Mouse (Mus musculus): ENCODE measurements around the gene Olfr419.

The Olfr419 gene

DNA sequence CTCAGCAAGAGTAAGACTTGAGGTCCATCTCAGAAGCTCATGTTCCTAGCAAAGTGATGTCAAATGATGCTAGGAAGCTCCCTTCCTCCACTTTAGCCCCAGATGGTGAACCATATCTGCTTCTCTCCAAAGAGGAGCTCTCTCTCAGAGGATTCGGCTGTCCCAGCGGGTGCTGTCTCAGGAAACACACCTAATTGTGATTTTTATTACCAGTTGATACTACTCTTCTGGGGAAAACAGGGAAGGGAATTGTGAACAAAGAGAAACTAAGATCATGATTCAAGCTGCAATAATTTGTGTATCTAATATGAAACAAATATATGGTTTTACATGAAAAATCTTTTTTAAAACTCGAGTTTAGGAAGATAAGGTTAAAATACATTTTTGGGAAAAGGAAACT is at the start of gene Olfr419:
Olfr419 (minus strand) TSS at position 101 of the 400 bp plus-strand sequence.
- no peak for DNase-seq (ENCODE audit: low read depth, low spot score)

DNA sequence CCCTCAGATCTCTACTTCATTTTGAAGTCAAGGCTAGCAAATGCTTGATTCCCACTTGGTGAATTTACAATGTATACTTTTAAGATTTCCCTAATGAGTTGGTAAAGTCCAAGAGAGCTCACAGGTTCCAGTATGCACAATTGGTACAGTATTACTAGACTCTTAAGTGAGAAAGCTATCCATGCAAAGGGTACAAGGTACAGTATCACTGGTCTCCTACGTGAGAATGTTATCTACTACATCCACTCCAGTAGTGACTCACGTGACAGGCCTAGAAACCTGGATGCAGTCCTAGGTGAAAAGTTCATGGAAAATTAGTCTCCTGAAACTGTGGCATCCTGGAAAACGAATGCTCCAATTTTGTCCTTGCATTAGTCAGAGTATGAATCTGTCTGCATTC is 18.8 kb upstream of the Olfr419 start:
- no peak for DNase-seq (ENCODE audit: low read depth, low spot score)

DNA sequence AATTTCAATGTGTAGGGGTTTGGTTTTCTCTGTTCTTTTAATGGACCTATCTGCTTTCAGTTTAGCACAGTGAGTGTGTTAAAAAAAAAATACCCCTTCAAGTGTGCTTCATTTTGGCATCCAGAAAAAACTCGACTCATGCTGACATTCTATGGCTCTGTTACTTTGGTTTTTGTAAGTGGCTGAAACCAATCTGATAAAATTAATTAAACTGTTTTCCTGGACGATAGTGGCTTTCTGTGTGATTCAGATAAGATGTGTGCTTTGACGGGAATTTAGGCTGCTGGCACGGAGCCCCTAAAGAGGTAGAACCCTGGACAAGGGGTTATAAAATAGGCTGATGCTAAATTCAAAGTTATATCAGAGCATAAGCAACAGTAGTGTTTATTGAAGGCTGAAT is 17.3 kb upstream of the Olfr419 start:
- DNase-seq (ENCODE audit: low read depth, low spot score) = no peak

DNA sequence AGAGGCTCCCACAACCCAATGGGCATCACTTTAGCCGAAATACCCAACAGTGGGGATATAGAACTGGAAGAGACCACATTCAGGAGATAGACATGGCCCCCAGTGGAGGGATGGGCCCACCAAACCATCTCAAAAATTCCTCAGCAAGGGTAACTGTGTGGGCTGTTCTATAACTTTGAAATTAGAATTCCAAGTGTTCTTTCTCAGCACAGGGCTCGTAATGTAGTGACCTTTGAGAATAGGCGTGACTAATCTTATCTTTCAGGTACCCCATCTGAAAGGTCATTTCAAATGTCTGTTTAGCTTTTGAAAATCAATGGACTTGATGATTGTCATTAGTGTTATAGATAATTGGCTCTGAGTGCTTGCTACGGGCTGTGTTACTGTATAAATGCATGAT is 16.0 kb upstream of the Olfr419 start:
- no peak for DNase-seq (ENCODE audit: low read depth, low spot score)

DNA sequence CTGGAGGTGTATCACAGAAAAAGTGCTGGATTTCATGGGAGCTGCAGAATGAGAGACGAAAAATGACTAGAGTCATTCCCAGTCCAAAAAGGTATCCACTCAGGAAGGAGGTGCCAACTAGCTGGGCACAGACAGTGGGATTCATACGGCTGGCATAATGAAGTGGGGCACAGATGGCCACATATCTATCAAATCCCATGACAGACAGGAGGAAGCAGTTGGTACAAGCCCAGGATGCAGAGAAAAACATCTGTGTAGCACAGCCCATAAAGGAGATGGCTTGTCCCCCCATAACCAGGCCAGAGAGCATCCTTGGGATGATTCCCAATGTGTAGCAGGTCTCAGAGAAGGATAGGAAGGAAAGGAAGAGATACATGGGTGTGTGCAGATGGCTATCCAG is 1.5 kb downstream of the Olfr419 start:
- no peak for DNase-seq (ENCODE audit: low read depth, low spot score)

DNA sequence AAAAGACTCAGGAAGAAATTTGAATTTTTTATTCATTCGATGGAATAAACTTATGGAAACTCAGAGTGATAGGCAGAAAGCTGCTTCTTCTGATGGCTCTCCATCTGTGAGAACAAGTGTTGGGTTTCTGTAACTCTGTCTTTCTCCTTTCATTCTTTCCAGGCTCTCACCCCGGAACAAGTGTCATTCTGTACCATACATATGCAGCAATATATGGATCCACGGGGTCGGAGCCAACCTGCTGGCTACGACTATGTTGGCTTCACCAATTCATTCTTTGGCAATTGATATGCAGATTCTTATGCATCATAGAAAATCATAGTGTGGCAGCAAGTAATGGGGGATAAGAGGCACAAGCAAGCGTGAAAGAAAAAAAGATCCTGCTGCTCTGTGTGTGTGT is 4.7 kb downstream of the Olfr419 start:
- DNase-seq (ENCODE audit: low read depth, low spot score) = no peak

DNA sequence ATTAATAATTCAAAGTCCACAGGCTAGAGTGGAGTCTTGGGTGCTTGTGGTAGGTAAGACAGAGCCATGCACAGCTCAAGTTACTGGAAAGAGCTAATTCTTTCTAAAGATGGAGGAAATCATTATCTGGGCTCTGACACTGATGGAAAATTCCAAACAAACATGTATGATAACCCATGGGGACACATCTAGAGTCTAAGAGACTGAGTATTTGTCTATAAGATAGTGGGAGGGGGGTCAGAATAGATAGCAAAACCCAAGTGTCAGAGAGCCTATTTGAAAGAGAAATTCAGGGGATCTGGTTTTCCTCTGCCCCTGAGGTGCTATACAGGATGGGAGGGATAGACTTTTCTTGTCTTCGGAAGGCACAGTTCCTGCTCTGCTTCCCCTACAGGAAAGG is 5.8 kb downstream of the Olfr419 start:
- DNase-seq (ENCODE audit: low read depth, low spot score) = no peak

DNA sequence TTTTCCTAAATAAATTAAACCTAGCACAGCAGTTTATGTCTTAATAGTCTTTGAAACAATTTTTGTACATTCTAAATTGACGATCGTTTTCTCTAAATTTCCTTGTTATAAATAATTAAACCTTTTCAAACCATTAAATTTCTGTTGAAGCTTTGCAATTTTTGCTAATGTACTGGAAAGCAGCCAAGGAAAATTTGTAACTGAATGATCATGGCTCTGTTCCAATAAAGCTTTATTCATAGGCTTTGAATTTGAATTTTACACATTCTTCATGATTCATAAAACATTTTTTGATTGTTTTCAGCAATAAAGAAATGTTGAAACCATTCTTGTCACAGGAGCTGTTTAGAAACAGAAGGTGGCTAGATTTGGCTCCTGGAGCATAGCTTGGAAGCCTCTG is 7.2 kb downstream of the Olfr419 start:
- no peak for DNase-seq (ENCODE audit: low read depth, low spot score)

DNA sequence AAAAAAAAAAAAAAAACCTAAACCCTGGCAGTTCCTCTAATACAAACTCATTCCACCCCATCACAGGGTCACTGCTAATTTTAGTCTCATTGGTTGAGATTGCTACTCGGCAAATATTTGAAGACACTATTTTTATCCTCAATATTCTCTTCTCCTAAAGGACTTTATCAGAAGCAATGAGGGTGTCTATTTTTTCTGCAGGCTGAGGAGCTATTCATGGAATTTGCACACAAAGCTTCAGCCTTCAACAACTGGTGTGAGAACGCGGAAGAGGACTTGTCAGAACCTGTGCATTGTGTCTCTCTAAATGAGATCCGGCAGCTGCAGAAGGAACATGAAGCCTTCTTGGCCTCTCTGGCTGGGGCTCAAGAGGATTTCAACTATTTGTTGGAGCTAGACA is 11.9 kb downstream of the Olfr419 start:
- DNase-seq (ENCODE audit: low read depth, low spot score) = no peak

DNA sequence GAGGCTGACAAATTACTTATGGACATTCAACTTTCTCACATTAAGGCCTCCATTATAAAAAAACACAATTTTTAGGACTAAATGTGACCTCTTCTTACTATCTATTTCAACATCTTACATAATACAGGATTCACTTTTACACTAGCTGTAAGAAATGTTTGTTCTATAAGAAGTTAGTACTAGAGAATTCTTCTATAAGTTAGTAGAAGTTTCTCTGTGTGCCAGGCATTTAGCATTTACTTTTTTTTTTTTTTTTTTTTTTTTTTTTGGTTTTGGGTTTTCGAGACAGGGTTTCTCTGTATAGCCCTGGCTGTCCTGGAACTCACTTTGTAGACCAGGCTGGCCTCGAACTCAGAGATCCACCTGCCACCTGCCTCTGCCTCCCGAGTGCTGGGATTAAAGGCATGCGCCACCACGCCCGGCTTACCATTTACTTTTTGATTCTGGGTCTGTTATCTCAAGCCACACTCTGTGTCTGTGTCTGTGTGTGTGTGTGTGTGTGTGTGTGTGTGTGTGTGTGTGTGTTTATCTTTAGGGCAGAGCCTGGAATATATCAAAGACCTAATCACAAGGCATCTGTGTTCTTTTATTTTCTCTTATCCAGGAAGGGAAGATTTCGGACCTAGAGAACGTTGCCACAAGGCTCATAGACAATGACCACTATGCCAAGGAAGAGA is 35.2 kb downstream of the Olfr419 start:
- DNase-seq (ENCODE audit: low read depth, low spot score) = no peak

DNA sequence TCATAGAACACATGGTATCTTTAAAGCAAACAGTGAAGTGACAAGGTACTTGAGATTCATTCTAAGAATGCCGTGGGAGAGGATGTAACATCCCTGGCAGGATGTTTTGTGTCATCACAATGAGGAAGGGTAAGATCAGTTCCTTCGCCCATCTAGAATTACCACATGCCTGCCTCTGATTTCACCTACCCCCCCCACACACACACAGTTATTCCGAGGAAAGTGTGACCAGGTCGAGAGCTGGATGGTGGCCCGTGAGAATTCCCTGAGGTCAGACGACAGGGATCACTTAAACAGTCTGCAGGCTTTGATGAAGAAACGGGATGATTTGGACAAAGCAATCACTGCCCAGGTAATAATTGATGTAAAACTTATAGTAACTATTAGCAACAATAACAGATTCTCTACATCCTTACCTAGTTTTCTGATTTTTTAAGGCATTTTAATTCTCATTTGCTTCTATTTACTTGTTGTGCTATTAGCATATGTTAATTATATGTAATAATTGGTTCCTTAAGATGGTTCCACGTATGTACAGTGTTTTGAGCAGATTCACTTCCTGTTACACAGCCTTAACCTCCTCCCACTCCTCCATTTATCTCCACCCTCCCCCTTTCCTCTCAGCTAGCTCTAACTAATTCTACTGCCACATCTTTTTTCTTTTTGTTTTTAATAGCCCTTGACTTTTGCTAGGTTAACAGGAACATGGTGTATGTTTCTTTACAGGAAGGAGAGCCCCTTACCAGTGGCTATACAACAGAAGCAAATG is 36.4 kb downstream of the Olfr419 start:
- DNase-seq (ENCODE audit: low read depth, low spot score) = no peak

DNA sequence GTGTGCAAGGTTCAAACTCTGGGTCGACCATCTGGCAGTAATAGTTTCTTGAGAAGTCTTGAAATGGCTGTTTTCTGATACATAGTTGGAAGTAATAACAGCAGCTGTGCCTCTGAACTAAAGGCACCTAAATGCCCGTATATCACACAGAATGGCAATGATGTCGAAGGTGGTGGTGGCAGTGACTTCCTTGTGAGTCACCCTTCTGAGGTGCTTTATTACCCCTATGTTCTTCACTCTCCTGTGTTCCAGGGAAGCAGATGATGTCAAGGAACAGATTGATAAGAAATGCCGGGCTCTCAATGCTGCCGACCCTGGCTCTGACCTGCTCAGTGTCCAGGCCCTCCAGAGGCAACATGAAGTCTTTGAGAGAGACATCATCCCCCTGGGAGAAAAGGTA is 39.6 kb downstream of the Olfr419 start:
- no peak for DNase-seq (ENCODE audit: low read depth, low spot score)

DNA sequence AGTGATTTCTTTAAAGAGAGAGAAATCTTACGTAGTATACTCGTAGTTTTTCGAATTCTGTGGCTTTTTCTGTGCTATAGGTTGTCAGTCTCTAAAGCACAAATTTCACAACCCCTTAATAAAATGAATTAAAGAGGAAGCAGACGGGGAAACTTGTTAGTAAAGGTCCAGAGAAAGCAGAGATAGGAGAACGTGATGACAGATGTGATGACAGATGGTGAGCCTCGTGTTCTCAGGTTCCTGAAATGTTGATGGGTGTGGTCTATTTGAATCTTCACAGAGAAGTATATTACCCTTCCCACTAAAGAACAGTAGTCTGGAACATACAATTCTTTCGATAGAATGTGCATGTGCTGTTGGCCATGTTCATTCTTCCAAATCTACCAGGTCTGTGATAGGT is 47.2 kb downstream of the Olfr419 start:
- no peak for DNase-seq (ENCODE audit: low read depth, low spot score)
